Comparison of ENCODE assay signal across 14 mouse cellular contexts in genomic region chr13:52085110-52085509, GRCm38 (mm10).
A peak's percentile ranks its signal among the peaks of the same experiment; 100 is the strongest.
DNase-seq lines count a peak whose midpoint lies in the region; ATAC-seq and TF ChIP-seq lines count a peak whose summit lies in the region.
"Had no signal": no experiment of that assay in that cellular context is flagged by ENCODE, and none has a peak within 500 bp of the region (broad histone marks: within the 10 kb centered on the region; RNA-seq: fewer than 3 reads in every experiment).

No protein-coding gene starts in this region.

- WGBS in stomach, embryonic 16.5 days = 26% methylated on average over 3 of the region's 3 CpGs
- 41% methylated on average over 3 of the region's 3 CpGs for WGBS in stomach, postnatal 0 days
- 45% methylated on average over 3 of the region's 3 CpGs for WGBS in lung, postnatal 0 days

- no peak overlapping the region for H3K4me2 ChIP-seq in stomach, embryonic 16.5 days (ENCODE audit: low read depth, low read length)
- no peak overlapping the region for H3K4me2 ChIP-seq in stomach, postnatal 0 days (replicated peaks; ENCODE audit: low read depth)
- no peak overlapping the region for H3K4me2 ChIP-seq in lung, postnatal 0 days (replicated peaks; ENCODE audit: low read depth, low read length)
- H3K4me2 ChIP-seq: intestine, embryonic 15.5 days; limb, embryonic 12.5 days had no signal

- no peak overlapping the region for H3K9ac ChIP-seq in stomach, embryonic 16.5 days (ENCODE audit: low read length)
- H3K9ac ChIP-seq in stomach, postnatal 0 days (ENCODE audit: low read length) = no peak overlapping the region
- no peak overlapping the region for H3K9ac ChIP-seq in lung, postnatal 0 days (replicated peaks; ENCODE audit: low read depth)
- H3K9ac ChIP-seq: intestine, embryonic 15.5 days; limb, embryonic 12.5 days had no signal

- peaks cover 4% of the 10 kb centered on the region; the same call in 1 of the 2 replicates for H3K4me1 ChIP-seq in stomach, embryonic 16.5 days (ENCODE audit: control insufficient read depth, insufficient read depth, low read length)
- 0 out of 2 replicates have a peak, but pooled peaks cover 2% of the 10 kb centered on the region for H3K4me1 ChIP-seq in stomach, postnatal 0 days (replicated peaks; ENCODE audit: control insufficient read depth, insufficient read depth)
- H3K4me1 ChIP-seq in lung, postnatal 0 days (ENCODE audit: insufficient read depth, low read depth, low read length) = 0 out of 2 replicates have a peak, but pooled peaks cover 1% of the 10 kb centered on the region

- 0 out of 2 replicates have a peak overlapping the region, but pooled peaks have one; percentile 6 for H3K27ac ChIP-seq in stomach, embryonic 16.5 days (ENCODE audit: low read length)
- H3K27ac ChIP-seq in stomach, postnatal 0 days (replicated peaks) = no peak overlapping the region
- no peak overlapping the region for H3K27ac ChIP-seq in lung, postnatal 0 days (ENCODE audit: low read length)
- H3K27ac ChIP-seq: heart, adult 2 months; intestine, embryonic 15.5 days; limb, embryonic 12.5 days had no signal

- no peak for TF ChIP-seq EP300 in stomach, postnatal 0 days (optimal IDR thresholded peaks at IDR 0.05)
- TF ChIP-seq EP300 in lung, postnatal 0 days (IDR thresholded peaks at IDR 0.05) = peak; percentile 88

- no peaks in the 10 kb centered on the region for H3K27me3 ChIP-seq in stomach, embryonic 16.5 days (ENCODE audit: control insufficient read depth, insufficient read depth, low read length)
- no peaks in the 10 kb centered on the region for H3K27me3 ChIP-seq in stomach, postnatal 0 days (ENCODE audit: control insufficient read depth, insufficient read depth, low read length)
- no peaks in the 10 kb centered on the region for H3K27me3 ChIP-seq in lung, postnatal 0 days (replicated peaks; ENCODE audit: insufficient read depth, low read length)
- H3K27me3 ChIP-seq: intestine, embryonic 15.5 days; limb, embryonic 12.5 days had no signal

- no peak for TF ChIP-seq CTCF in stomach, postnatal 0 days (IDR thresholded peaks at IDR 0.05; ENCODE audit: low read depth)
- TF ChIP-seq CTCF in lung, postnatal 0 days (IDR thresholded peaks at IDR 0.05) = no peak

- H3K36me3 ChIP-seq in stomach, embryonic 16.5 days (ENCODE audit: control insufficient read depth, insufficient read depth, low read length) = no peaks in the 10 kb centered on the region
- no peaks in the 10 kb centered on the region for H3K36me3 ChIP-seq in stomach, postnatal 0 days (ENCODE audit: control insufficient read depth, insufficient read depth, low read length)
- no peaks in the 10 kb centered on the region for H3K36me3 ChIP-seq in lung, postnatal 0 days (ENCODE audit: insufficient read depth, low read length)
- H3K36me3 ChIP-seq: intestine, embryonic 15.5 days; limb, embryonic 12.5 days had no signal

- peak; percentile 28 for DNase-seq in embryo, embryonic 10.5 days (ENCODE audit: low spot score)
- no peak for DNase-seq in embryo, embryonic 10 days (ENCODE audit: low spot score)
- no peak for DNase-seq in stomach, postnatal 0 days (ENCODE audit: low spot score)
- DNase-seq in lung, postnatal 0 days (ENCODE audit: low spot score) = peak; percentile 47
- DNase-seq in thymus, postnatal 25 days = peak; percentile 36
- DNase-seq in layer of hippocampus, adult 11-12 months (ENCODE audit: low spot score) = no peak
- no peak for DNase-seq in cerebellum, postnatal 10 days
- DNase-seq: cerebellum, adult 2 months; heart, adult 2 months; right cerebral cortex, postnatal 4 days had no signal

- no peak for ATAC-seq in stomach, embryonic 16.5 days (ENCODE audit: insufficient read depth, low FRiP score)
- ATAC-seq in stomach, postnatal 0 days (ENCODE audit: low FRiP score, low TSS enrichment) = no peak; the same call in 1 of the 2 replicates
- ATAC-seq in lung, postnatal 0 days = peak; percentile 74
- ATAC-seq: intestine, embryonic 15.5 days; midbrain, embryonic 16.5 days had no signal

- H3K4me3 ChIP-seq in stomach, embryonic 16.5 days (replicated peaks; ENCODE audit: low read length) = no peak overlapping the region
- H3K4me3 ChIP-seq in stomach, postnatal 0 days (ENCODE audit: low read depth, low read length) = no peak overlapping the region
- no peak overlapping the region for H3K4me3 ChIP-seq in lung, postnatal 0 days (ENCODE audit: low read depth, low read length)
- H3K4me3 ChIP-seq: heart, adult 2 months; intestine, embryonic 15.5 days; limb, embryonic 12.5 days had no signal

- H3K9me3 ChIP-seq in stomach, embryonic 16.5 days (replicated peaks; ENCODE audit: control insufficient read depth, low read length) = no peaks in the 10 kb centered on the region
- H3K9me3 ChIP-seq in stomach, postnatal 0 days (ENCODE audit: control insufficient read depth, low read length) = no peaks in the 10 kb centered on the region
- no peaks in the 10 kb centered on the region for H3K9me3 ChIP-seq in lung, postnatal 0 days (ENCODE audit: low read length)
- H3K9me3 ChIP-seq: intestine, embryonic 15.5 days; limb, embryonic 12.5 days had no signal

Comparison
In these comparisons a context has a peak if more than half of its experiments do, and no peak if none do; other contexts are left out.
1. DNase-seq: peak in embryo, embryonic 10.5 days (single experiment), lung, postnatal 0 days (single experiment) and thymus, postnatal 25 days (single experiment); none in embryo, embryonic 10 days (single experiment), stomach, postnatal 0 days (single experiment), layer of hippocampus, adult 11-12 months (single experiment) and cerebellum, postnatal 10 days (0 of 2).